Mouse (Mus musculus): Measurements from ENCODE around the gene Ostn.

Ostn gene

GRCm38 (mm10) chr16:27387634-27388611 is 80.6 kb downstream of the Ostn start:
- peak; percentile 75 for DNase-seq (ENCODE audit: low spot score)

GRCm38 (mm10) chr16:27388761-27389451 is 81.6 kb downstream of the Ostn start, which contains the start of gene Ccdc50:
TSS of gene Ccdc50 (plus strand) at chr16:27388869.
- DNase-seq (ENCODE audit: low spot score): peak; percentile 89

GRCm38 (mm10) chr16:27389534-27390282 is 82.4 kb downstream of the Ostn start:
- peak; percentile 26 for DNase-seq (ENCODE audit: low spot score)

GRCm38 (mm10) chr16:27390306-27390705 is 83.0 kb downstream of the Ostn start:
- DNase-seq (ENCODE audit: low spot score): no peak

- DNase-seq (ENCODE audit: low spot score): no peak
Observed at GRCm38 (mm10) chr16:27391845-27392244, 84.6 kb downstream of the Ostn start.

- DNase-seq (ENCODE audit: low spot score): no peak
Observed at GRCm38 (mm10) chr16:27395251-27396037, 88.2 kb downstream of the Ostn start.

- no peak for DNase-seq (ENCODE audit: low spot score)
Observed at GRCm38 (mm10) chr16:27396951-27397350, 89.7 kb downstream of the Ostn start.

GRCm38 (mm10) chr16:27399026-27399718 is 91.9 kb downstream of the Ostn start:
- DNase-seq (ENCODE audit: low spot score): no peak

GRCm38 (mm10) chr16:27399719-27400253 is 92.5 kb downstream of the Ostn start:
- no peak for DNase-seq (ENCODE audit: low spot score)
